Mouse (Mus musculus) hindlimb bud, embryonic 11.5 days (tissue): ENCODE measurements at regions not wholly inside any gene's neighbourhood (a gene's known extent, or its start where the extent isn't known, plus 50 kb on each side); places are given as distances from the start of the nearest gene placed in this dataset.

ENCODE experiments used
- DNase-seq: peaks from one replicate; pipeline ENCODE4 v3.0.0-alpha.2; 2012; ENCODE audit warnings: low read depth, low spot score; ENCODE audit errors: extremely low spot score

DNA sequence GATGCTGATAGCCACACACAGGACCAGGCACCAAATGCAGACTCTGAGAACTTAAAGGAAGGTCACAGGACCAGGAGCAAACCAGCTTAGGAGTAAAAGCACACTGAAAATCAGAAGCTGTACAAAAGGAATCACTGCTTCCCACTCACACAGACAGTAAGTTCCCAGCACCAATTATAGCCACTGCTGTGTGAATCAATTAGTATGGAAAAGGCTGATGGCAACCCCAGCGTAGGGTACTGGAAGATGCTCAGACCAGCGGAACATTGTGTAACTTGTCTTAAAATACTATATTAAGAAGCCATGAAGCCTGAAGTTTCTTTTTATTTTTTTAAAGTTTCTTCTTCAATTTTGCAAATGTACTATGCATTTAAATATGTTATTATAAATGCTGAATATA is 115.8 kb downstream of the Lnpk start:
- DNase-seq: no peak

DNA sequence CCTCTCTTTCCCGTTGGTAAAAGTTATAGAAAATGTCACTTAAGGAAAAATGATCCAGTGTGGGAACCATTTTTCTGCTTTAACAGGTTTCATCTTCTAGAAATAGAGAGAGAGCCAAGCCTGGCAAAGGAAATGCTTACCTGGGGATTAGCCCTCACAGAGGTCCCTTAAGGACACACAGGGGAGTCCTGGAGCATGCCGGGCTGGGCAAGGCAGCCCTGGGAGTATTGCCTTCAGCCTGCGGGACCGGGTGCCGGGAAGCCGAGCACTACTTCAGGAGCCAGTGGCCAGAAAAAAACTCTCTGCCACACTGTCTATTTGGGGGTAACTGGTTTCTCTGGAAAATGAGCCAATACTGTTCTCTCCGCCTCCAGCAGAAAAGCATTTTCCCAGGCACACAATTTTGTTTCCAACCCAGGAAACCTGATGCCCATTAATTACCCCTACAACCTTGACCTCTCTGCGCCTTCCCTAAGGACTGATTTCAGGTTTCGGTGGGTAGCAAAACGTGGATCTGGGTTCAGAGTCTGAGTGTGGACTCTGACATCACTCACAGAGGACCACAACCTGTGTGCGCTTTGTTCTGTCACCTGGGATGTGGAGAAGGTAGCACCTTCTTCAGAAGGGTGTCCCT is 117.9 kb downstream of the Lnpk start:
- peak; percentile 63 for DNase-seq

DNA sequence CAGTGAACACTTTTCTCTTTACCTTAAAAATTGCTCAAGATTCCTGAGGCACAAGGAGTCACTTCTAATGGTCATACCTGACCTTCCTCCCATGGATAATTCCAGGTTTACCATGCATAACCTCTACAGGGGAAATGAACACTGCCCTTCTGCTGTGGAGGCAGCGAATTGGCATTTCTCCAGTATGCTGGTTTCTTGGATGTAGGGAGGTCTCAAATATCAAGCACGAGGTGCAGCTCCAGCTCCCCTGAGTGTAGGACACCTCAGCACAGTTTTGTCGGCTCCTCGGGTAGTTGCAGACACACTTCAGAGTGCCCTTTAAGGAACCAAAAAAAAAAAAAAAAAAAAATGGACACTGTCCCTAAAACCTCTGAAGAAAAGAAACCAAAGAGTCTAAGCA is 124.8 kb downstream of the Lnpk start:
- DNase-seq: no peak

DNA sequence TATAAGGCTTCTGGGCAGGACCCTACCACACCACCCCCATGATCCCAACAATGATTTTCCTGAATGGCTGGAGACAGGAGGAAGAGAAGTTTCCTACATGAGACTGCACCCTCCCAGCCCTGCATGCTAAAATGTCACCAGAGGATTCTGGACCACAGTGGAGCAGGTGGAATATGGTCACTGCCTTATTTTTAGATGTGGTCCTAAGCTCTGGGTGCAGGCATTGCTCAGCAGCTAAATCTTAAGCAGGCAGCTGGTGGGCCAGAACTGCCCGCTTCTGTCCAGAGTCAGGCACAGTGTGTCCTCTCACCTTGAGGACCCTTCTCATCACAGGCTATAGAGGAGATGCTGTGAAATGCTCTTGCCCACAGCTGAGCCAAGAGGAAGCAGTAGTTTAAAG is 126.6 kb downstream of the Lnpk start:
- no peak for DNase-seq

DNA sequence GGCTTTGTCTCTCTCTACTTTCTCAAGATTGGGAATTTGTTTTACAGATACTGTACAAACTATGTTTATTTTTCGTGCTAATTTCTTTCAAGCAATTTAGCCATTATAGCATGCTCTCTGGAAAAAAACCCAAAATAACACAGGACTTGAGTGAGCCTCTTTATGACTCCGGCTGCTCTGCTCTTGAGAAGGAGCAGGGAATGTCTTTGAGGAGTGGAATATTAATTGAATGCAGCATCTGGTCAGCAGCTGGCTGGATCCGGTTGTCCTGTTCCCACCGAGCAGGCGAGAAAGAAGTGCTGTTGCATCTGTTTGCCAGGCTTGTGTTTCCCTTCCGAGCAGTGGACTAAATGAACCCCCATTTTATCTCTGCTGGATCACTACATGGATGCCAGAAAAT is 127.7 kb downstream of the Lnpk start:
- peak; percentile 68 for DNase-seq

DNA sequence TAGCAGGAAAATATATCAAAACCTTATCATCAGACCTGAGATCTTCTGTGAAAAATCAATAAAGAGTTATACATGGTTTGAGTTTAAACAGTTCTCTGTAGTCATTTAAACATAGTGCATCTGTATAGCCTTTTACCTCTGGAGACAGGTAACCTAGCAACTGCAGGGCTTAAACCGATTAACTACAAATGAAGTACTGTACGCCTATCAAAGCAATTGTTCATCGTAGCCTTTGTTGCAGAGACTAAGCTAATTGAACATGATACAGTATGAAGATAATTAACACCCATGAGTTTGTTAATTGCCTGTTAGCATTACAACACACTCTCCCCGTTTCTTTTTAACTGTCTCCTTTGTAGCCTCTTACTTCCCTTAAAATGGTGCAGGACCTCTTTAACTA is 128.2 kb downstream of the Lnpk start:
- DNase-seq: no peak

DNA sequence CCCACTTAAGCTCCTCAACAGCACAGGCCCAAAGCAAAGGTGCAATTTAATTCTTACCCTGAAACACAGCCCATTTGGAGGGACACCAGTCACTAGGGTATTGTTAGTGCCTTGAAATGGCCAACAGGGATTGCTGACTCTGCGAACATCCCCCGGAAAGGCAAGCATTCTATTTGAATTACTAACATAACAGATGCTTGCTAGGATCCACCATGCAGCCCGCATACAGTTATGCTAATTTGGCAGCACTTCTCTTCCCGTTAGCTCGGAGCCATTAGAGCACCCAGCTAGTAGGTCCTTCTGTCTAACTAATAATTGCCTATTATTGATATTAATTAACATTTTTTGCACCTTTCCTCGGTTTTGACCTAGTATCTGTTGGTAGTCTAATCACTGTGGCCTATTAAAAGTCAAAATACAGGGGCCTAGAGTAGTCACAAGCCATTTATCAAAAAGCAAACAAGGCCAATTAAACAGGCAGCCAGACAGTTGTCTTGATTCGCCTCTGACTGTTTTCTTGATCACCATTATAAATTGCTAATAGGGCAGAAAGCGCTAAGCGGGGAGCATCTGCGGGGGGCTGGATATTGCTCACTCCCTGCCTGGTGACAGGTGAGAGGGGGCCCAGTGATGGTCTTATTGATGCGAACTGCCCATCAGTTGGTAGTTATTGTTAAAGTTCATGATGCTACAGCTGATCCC is 129.0 kb downstream of the Lnpk start:
- no peak for DNase-seq

DNA sequence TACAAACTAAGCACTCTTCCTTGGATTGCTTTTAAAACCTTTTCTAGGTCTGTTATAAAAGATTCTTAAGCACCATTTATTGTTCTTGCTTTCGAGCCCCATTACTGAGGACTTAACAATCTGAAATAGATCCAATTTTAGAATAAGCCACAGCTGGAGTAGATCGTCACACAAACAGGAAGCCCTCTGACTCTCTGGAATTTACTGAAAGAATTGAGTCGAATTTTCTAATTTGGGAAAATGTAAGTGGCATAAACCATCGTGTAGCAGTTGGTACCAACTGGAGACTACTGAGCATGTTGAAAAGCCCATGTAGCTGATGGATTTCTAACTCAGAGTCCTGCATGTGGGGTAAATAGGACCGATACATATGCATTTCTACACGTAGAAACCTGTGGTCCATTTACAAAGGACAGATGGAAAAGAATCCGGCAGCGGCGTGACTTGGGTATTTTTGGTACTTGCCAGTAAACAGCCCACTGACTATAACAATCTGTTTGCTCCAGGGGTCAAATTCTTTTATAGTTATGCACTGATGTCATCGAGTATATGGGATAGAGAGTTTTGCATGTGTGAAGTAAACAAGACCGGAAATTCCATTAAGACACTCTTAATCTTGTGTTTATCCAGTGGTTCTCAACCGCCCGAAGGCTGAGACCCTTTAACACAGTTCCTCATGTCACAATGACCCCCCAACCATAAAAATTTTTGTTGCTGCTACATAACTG is 143.9 kb downstream of the Lnpk start:
- no peak for DNase-seq

DNA sequence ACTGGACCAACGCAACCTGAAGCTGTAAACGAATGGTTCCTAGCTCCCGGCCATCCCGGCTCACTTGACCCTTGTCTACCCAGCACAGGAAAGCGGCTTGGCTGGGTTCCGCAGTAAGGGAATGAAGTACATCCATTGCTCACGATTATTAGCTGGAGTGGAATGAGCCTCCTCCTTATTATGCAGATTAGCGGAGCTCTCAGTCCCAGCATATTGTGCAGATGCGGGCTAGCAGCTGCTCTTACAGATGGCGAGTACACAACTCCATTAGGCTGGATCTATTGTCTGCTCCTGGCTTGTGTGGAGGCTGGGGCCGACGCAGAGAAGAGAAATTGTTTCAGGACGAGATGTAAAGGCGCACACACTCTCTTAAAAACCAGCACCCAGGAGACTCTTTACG is 152.5 kb downstream of the Lnpk start:
- no peak for DNase-seq

DNA sequence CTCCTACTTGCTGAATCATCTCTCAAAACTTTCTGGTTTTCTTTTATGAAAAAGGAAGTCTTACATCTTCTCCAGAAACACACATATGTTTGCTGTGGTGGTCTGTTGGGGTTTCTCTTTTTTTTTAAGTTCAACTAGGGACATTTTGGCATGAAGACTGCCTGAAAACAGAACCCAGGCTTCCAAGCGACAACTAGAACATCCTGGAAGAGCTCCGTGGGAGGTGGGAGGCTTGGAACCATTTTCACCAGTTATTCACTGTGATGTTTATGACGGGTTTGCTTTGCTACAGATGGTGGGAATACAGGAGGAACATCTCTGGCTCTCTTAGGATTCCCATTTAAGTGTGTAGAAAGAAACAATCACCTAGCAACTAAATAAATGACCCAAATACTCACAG is 154.5 kb downstream of the Lnpk start:
- DNase-seq: no peak

DNA sequence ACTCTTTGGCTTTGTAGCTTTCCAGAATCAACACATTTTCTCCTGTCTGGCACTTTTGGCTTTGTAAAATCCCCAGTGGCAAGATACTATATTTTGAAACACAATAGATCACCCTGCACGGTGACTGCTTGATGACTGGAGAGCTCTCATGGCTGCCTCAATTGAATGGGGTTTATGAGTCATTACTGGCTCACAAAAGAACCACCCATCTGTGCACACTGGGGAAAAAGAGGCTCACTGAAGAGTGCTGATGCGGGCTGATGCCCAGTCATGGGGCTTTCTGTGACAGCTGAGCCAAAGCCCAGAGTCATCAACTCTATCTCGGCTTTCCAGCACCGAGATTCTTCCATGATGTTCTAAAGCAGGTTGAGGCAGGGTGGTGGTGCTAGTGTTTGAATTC is 163.1 kb downstream of the Lnpk start:
- DNase-seq: no peak

DNA sequence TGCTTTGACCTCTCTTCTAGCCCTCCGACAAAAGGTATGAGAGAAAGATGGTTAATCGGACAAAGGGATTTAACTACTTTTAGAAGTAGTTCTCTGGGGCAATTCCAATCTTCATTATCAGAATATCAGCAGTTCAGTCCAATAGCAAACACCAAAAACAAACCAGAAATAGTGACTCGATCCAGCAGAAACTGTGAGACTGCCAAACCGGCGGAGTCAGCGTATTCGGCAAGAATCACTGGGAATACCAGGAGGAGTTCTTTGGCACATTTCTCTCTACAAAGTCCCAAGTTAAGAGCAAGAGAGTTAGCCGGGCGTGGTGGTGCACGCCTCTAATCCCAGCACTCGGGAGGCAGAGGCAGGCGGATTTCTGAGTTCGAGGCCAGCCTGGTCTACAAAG is 164.5 kb downstream of the Lnpk start:
- DNase-seq: no peak

DNA sequence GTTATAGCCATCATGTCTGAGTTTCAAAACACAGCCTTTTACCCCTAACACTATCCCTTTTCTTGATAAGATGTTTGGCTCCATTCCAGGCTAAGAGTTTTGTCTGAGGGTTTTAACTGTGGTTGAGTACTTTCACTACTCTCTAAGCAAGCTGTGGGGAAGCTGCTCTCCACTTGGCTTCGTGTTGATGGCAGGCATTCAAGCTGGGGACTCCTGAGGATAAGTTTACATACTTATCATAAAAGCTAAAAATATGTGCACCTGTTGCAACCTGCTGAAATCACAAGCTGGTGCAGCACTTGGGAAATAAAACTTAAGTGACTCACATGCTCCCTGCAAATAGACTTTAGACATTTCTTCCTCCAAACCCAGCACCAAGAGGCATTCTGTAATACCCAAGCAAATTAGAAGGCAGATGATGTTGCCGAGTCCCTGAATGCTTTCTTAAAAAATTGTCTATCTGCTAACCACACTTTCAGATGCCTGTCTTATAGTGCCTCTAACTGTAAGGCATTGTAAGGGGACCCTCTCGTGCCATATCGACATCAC is 169.3 kb downstream of the Lnpk start:
- no peak for DNase-seq

DNA sequence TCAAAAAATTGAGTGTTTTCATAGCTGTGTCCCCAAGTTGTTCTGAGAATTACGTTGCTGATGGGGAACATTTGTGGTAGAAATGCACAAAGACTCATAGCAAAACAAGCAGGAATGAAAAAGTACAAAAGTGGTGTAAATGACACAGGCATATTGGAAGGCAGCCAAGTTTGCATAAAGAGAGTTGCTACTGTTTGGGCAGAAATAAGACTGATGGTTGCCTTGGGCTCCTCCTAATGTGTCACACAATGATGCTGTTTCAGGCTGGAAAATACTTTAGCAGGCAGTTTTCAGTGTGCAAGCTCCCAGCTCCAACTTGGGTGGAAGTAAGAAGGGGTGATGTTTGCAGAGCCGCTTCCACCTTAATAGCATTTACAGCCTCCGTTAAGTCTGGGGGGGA is 174.7 kb downstream of the Lnpk start:
- DNase-seq: no peak

DNA sequence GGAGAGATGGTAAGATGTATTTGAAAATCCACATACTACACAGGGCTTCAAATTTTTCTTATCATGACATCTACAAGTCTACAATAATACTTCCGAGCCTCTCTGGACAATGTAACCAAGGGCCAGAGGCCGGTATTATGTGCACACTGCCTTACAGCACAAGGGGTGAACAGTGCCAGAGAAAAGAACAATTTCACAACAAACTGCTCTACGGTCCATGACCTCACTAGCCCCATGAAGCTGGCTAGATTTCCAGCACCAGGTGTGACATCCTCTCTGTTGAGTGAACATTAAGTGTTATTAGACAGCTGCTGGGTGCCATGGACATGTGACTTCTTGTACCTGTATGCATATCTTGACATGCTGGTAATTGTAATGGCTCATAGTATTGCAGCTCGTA is 188.2 kb downstream of the Lnpk start:
- no peak for DNase-seq

DNA sequence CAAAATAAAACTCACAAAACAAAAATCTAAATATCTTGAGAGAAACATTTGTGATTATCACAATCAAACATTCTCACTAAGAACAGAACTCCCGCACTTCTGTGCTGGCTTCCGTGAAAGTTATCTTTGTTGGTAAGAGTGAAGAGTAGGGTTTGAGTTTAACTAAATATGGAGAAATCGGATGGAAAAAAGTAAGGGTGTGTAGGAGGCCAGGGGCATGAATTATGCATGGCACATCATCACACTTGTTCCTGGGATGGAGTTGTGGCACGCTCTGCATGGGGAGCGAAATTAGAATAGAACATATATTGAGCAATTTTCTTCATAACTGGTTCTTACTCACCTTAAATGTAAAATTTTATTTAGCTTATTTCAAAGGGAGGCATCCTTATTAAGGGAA is 191.2 kb downstream of the Lnpk start:
- DNase-seq: no peak

DNA sequence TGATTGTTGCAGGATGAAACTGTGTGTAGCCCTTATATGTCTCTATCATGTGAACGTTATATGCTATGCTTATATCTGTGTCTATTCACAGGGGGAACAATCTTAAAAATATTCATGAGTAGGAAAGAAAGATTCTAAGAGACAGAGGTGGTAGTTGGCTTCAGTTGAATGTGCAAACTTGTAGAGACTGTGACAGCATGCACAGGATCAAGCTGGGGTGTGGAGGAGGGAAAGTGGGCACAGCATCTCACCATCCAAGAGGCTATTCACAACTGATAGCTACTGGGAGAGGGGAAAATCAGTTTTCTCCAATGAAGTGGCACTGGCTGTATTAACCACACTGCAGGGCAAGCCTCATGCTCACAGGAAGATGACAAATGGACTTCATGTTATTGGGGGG is 194.3 kb downstream of the Lnpk start:
- no peak for DNase-seq

DNA sequence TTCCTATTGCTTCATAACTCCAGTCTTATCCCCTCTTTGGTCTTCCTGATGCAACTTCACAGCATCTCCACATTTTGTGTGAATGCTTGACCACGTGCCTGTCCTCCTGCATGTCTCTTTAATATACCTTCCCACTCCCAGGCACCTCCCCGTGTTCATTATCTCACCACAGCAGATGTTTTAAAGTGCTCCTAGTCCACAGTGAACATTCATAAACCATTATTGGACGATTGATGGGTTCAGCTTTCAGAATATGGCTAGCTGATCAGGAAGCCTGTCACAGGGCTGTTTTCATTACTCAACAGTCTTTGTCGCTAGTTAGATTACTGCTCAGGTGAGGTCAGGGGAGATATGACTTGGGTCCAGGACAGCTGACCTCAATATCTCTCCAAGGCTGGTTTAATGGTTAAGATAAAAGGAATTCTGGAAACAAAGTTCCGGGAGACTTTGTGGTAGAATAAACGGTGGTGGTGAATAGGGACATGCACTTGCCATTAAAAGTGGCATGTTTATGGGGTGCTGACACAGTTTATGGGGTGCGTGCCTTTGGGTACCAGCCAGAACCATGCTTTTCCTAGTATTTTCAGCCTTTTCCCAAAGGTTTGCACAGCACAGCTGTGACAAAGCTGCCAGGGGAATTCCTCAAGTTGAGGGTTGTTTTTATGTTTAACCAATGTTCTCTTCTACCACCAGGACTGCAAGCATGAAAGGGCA is 198.5 kb downstream of the Lnpk start:
- DNase-seq: peak; percentile 98

DNA sequence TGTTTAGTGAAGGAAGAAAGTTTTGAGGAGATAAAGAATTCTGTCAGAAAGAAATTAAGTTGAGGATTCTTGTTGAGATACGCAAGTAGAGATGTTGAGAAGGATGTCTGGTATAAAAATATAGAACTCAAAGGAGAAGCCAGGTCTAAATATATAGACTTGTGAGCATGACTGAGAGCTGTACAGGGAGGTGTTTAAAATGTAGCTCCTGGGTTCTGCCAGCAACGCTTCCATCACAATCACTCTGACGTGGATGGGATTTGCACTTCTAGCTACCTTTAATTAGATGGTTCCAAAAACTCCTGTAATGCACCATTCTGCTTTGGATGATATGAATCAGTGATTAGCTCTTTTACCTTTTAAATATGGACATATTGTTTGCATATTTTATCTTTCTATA is 200.5 kb downstream of the Lnpk start:
- DNase-seq: no peak

DNA sequence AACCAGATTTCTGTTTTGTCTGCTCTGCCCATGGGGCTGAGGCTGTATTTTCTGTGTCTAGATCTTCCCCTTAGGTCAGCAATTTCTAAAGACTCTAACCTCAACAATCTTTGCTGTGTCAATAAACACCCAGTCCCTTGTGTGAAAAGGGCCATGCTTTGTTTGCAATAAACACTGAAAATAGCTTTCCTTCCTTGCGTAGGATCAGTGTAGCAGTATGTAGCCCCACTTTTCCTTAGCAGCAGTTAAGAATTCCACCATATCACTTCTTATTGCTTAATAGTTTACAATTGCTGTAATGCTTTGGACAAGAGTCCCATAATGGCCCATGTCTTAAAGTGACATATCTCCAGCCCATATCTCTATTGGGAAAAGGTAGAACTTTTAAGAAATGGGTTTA is 205.3 kb downstream of the Lnpk start:
- no peak for DNase-seq

DNA sequence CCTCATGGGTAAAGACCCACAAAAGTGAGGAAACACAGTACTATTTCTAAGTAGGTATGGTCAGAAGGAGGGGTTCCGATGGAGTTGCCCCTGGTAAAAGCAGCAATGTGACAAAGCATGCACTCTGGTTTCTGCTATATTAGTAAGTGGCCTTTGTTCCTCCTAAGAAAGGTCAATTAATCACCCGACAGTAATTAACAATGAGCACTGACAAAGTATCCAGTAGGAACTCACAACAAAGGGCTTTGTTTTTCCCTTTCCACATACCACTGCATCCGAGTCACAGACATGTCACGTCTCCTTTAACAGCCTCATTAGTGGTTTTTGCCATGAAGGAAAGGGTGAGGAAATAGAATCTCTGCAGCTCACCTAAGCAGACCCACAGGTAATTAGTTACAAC is 206.2 kb downstream of the Lnpk start:
- no peak for DNase-seq

DNA sequence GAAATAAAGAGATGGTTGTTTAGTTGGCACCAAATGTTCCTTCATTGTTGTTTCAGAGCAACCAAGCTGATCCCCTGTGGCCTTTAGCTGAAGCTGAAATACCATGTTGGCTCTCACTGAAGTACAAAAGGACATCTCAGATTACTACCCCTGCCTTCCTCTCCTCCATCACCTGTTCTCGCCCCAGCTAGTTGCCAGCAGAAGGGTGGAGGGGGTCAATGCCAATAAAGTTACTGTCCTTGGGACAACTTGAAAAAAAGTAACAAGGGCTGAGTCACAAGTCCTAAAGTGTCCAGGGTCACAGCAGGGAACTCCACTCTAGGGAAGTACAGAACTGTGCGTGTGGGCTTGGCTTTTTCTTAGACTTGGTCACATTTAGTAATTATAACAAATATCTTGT is 216.0 kb downstream of the Lnpk start:
- no peak for DNase-seq
